Mouse (Mus musculus) liver, adult (tissue): ENCODE data around the gene Gal3st1.

Experiments used
- GATA4 ChIP-seq: IDR thresholded peaks from 2 replicates; pipeline ENCODE4 v1.6.1; 2014; ENCODE audit warnings: mild to moderate bottlenecking, low read length; ENCODE audit not compliant: insufficient replicate concordance

The Gal3st1 gene

GRCm38 (mm10) chr11:4043081-4043480, 59.6 kb downstream of the Gal3st1 start:
- no peak for TF ChIP-seq GATA4

GRCm38 (mm10) chr11:4046526-4046925, 63.1 kb downstream of the Gal3st1 start:
- no peak for TF ChIP-seq GATA4

GRCm38 (mm10) chr11:4047766-4048165, 64.3 kb downstream of the Gal3st1 start:
- TF ChIP-seq GATA4: no peak

- TF ChIP-seq GATA4: no peak
Measured at GRCm38 (mm10) chr11:4048438-4048837, 65.0 kb downstream of the Gal3st1 start.
